Mouse (Mus musculus): ENCODE results near the gene Agps. TPM values are rescaled to one million over a fixed set of nuclear protein-coding genes. Genes with fewer than 3 reads are reported as not detected.
A peak's percentile ranks its signal among the peaks of the same experiment; 100 is the strongest.
"Not testable (repeated sequence)": the region's sequence is repeated elsewhere in the genome, so short reads cannot be mapped to it uniquely, and the experiment has no call there.

Gene Agps
- polyA plus RNA-seq, 2 experiments from 2014 or later: 19.7 to 23.0 TPM

DNA sequence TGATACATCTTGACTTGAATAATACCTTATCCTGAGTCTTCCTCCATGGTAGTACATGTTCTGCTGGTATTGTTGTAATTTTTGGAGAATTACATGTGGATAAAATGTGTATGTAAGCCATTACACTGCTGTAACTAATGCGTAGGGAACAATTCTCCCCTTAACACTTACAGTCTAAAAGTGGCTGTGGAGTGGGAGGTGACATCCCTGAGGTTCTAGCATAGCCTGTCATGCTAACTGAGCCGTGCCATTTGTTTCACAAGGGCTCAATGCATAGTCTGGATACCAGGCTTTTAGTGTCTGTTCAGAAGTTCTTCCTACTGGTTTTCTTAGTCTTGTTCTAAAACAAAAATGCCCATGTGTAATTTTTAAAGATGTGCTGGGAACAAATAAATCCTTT, 99.0 kb downstream of the Agps start:
- ATAC-seq: no peak

DNA sequence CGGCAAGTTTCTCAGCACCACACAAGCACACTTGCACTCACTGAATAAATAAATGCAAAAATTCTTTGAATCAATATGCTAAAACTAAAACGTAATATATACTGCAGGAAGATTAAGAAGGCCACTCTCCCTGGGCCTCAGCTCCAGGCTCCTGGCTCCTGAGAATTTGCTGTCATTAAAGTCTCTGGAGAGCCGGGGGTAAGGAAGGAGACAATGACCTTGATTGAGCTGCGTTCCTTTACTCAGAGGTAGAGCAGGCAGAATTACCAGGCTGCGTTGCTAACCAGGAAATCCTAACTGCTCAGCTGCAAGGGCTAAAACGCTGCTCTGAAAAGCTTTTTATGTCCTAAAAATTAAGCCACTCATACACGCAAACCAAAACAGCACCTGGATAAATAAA, 101.6 kb downstream of the Agps start:
- ATAC-seq: no peak

DNA sequence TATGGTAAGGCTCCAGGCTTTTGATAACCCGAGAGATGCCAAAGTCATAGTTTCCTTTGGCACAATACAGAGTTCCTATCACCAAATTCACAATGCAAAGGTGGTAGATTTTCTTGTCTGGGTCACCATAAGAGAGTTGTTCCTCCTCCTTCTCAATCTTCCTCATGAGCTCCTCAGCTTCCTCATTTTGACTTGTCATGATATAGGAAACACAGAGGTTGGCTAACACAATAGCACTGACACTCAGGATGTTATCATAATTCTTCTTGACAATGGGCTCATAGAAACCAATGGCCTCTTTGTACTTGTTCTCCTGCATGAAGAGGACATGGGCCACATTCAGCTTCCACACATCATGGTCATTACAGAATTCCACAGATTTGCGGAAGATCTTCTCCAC, 104.7 kb downstream of the Agps start:
- ATAC-seq: not testable (repeated sequence)

DNA sequence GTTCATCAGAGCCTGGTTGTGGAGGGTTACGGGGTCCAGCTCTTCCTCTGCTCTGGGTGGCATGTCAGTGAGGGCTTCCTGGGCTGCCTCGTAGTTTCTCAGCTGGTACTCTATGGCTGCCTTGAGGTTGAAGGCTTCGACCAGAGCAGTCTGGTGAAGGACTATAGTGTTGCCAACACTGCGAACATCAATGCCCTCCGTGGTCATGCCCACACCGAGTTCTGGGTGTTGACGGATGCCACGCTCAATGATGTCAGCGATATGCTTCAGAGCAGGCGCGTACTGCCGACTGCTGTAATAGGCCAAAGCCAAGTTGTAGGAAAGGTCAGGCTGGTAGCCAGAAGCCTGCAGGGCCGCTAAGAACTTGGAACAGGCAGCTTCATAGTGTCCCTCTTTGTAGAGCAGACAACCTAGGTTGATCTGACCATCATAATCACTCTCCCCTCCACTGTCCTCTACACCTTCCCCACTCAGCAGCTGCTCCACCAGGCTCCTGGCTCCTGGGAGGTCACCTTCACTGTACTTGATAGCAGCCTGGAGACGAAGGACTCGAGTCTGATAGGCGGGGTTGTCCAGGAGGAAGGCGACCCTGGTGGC, 105.6 kb downstream of the Agps start:
- not testable (repeated sequence) for ATAC-seq

DNA sequence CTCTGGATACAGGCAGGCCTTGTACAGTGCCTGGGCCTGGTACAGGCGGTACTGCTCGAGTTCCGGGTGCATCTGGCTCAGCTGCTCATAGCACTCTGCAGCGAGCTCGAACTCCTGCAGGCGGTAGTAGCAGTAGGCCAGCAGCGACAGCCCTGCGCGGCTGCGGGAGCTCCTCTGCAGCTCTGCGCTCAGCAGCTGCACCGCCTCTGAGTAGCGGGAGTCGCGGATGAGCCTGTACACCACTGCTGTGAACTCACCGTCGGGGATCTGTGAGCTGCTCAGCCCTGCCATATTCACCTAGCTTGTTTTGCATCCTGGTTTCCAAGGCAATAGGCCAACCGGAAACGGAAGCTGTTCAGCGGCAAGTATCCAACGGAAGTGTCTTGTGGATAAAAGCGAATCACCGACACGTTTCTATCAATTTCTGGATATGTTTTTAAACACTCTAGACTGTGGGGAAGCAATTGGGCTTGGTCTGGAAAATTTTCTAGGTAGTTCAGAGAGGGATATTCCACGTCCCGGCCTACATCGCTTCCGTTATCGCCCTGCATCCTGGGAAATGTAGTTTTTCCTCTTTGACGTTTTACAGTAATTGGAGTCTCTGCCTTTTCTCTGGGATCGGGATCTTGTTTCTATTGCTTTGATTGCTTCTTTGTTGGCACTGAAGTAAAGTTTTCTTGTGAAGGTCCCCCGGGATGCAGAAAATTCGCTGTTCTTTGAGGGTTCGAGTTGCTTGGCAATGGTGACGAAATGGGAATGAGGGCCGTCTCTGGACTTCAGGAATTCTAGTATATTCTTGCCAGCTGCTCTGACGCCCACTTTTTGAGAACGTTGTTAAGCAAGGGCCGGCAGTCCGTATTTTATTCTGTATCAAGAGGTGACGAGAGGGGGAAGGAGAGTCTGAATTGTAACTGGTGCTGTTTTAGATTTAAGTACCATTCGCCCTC, 106.4 kb downstream of the Agps start, which contains the start of gene Ttc30b:
Ttc30b (minus strand) TSS at position 469 of the 947 bp plus-strand sequence.
- peak; percentile 99 for ATAC-seq

DNA sequence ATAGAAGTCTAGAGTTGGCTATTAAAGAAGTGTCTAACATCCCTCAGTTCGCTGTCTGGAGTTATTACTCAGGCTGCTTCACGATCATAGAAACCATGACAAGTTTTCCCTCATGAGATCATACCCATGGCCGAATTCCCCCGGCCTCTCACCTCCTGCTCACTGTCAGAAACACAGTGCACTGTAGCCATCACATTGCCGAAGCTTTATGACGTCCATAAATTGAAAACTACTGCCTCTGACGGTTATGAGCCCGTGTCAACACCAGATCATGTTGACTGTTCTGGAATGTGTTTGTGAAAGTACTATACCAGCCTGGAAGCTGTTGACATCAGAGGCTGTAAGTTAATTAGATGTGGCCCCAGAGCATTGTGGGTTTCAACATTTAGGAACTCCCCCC, 118.7 kb downstream of the Agps start:
- no peak for ATAC-seq

DNA sequence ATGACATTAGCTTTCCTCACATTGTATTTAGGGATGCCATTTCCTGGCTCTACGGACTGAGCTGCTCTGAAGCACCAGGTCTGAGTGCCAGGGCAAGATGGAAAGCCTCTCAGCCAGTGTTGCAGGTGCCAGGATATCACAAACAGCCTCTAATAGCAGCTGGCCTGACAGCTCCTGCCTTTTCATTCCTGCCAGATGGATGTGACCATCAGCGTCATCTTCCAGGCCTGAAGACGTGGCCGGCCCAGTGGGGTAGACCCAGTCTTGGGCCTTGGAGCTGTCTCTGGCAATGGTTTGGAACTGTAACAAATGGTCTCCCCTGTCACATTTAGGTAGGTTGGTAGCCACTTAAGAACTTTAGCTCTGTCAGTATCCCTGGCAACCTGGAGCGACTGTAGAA, 121.3 kb downstream of the Agps start:
- no peak for ATAC-seq

DNA sequence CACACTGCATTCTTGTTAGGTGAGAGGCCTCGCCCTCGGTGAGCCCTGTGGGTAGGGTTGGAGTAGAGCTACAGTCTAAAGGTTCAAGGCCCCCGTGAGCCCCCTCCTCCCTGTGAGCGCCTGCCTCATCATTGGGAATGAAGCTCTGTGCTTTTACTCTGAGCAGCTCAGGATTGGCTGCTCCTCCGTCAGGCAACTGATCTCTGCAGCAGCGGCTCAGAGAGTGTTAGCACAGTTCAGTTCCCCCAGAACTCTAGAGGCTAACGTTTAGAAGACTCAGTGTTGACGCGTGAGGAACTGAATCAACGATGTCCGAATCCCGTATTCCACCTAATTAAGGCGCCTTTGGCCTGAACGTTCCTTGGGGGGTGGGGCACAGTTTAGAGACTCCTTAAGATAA, 123.7 kb downstream of the Agps start:
- ATAC-seq: no peak

DNA sequence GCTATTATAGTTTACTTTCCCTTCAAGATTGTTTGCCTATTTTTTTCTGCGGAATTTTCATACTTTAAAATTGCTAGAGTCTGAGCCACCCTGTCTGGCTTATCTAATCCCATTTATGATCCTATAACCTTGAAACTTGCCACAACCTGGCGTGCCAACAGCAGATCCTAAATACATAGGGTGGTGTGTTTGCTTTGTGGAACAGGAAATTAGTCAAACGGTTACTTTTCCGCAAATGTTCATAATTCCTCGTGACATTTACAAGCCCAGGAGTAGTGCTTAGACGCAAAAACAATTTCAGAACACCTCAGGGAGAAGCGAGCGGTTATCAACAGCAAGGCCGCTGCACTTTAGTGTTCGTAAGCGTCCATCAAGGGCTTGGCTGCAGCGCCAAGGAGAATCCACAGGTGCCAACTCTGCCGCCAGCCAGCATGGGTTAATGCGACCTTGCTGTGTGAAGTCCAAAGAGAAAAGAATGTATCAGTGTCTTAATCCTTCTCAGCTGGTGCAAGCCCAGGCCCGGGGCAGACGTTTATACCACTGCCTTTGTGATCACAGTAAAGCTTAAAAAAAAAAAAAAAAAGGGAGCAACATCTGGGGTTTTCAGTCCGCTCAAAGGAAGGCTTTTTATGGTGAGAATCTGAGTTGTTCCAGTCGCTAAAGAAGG, 127.3 kb downstream of the Agps start:
- no peak for ATAC-seq

DNA sequence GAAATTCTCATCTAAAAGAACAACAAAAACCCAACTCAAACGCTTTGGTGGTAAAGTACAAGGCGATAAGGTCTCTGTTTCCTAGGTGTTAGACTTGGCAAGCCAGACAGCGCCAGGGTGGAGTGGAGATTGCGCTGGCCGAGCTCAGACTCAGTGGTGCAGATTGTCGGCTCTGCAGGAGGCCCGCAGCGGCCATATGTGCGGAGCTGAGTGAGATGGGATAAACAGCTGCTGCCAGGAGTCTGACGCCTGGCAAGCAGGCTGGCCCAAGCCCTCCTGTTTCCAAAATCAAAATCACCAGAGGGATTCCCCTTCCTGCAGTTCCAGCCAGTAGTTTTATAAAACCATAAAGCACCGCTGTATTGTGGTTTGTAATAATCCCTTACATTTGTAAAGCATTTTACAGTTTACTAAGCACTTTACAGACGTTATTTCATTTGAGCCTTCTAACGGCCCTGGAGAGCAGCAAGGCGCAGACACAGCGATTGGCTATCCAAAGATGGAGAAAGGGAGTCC, 127.9 kb downstream of the Agps start:
- no peak for ATAC-seq

DNA sequence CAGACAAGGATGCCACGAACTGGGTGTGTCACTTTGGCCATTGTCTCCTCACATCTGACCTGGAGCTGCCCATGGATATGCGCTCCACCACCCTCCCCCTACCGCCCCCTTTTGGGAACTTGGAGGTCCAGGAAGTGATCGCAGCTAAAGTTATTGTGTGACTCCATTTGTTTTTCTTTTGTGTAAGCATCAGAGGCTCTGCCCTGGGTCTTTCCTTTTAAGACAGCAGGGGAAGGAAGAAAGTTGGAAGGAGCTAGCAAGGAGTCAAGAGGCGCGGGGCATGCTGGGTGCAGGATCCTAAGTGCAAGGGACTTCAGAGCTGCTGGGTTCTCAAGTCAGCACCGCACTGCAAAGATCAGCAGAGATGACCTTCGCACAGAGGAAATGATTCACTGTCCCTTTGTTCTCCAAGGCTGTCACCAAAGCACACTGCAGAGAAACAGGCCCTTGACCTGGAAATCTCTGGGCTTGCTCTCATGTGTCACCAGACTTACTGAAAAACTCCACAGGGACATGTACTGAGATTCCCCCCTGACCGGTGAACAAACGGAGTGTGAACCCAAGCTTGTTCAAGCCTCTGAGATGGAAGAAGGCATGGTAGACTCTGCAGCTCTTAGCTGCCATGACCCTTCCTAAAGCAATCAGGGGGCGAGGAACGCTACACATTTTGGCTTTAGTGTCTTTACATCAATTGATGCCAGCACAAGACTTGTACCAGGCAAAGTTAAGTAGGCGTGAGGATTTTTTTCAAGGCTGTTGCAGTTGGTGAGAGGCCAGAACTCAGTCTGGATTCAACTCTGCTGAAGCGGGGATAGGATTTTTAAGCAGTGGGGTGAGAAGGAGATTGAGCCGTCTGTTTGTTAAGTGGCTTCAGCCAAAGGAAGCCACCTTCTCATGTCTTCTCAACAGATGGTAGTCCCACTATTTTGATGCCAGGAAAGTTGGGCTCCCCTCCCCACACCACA, 128.7 kb downstream of the Agps start:
- ATAC-seq: no peak

DNA sequence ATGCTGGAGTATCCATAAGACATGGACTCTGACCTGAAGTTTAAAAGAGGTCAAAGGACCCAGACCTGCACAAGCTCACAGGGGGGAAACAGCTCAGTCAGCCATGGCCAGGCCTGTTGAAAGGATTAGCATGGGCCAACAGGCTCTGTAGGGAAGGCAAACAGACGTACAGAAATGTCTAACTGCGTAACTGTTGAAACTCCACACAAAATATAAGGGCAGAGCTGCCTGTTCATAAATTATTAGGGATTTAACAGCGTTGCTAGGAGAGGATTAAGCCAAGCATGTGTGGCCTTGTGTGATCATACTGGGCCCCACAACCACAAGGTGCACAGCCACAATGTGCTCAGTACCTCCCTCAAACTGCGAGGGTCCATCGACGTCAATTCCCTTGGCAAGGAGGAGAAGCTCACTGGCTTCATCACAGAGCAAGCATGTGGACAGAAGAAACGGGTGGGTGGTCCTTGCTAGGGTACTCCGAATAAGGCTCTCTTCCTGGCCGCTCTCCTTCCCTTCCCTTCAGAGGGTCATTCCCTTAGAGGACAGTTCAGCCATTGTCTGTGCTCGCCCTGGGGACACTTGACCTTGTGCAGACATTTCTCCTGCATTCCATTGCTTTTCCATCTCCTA, 131.3 kb downstream of the Agps start:
- ATAC-seq: no peak

DNA sequence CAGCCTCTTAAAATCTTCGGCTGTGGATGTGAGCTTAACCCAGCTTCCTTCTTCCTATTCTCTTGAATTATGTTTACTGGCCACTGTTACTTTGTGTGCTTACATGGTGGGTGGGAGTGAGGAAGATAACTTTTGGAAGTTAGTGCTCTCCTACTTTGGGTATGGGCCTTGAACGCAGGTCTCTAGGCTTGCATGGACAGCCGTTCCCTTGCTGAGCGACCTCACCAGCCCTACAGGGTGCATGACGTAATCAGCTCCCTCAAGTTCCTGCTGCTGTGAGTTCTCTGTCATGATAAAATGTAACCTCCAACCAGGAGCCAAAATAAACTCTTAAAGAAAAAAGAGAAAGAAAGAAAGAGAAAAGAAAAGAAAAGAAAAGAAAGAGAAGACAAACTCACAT, 132.1 kb downstream of the Agps start:
- no peak for ATAC-seq

DNA sequence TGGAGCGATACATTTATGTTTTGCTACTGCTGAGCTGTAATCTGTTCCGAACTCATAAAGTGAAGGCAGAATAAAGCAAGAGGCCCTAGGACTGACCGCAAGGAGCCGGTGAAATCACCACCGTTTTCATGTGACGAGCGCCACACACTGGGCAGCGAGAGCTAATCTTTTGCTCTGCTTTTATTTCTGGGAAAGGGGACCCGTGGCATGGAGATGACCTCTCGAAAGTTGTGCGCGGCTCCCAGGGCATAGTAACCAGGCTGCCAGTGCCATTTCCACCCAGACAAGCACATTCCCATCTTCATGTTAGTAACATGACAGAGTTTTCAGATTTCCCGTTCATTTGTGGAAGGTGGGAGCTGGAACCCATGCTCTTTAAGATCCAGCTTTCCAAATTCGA, 132.5 kb downstream of the Agps start:
- ATAC-seq: peak; percentile 57

DNA sequence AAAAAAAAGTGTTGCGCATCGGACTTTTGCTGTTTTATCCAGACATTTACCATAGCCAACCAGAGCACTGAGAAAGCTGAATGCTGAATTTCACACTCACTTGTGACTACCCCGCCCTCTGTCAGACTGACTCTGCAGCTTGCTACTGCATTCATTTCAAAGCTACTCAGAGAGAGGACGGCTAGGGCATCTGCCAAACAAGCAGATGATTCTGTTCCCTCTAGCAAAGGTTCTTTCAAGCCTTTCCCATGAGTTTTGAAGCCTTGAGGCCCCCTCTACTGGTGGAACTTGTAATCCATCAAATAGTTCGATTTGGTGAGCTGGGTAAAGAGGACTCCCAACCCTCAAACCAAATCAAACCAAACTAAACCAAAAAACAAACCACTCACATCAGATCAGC, 133.0 kb downstream of the Agps start:
- peak; percentile 92 for ATAC-seq

DNA sequence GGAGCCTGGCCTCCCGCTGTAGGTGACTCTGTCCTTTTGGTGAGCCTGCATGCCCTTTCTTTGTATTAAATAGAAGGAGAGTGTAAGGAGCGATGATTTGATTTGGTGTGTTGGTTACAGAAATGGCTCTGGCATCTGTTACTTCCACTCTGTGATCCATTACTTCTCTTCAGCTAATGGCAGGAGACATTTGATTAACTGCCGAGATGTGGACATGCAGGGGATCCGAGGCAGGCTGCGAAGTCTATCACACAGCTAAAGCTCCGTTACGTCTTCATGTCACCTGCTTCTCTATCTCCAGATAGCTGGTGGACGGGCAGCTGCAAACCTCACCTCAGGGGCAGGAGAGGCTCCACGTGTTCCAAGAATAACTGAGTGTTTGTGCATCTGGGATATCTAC, 142.2 kb downstream of the Agps start:
- no peak for ATAC-seq

DNA sequence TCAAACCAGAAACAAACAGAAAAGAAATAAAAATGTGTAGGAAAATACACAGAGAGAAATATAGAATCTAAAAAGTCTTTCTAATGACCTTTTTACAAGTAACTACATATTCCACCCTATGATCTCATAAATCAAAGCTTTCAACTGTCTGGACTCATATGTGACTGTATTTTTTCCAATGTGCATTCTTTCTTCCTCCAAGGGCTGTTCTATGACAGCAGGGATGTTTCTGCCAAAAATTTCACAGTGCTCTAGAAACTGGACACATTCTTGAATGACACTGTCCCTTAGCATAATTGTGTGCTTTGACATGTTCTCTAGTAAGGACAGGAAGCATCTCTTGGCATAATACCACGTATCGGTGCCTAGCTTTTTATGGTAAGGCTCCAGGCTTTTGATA, 144.1 kb downstream of the Agps start:
- ATAC-seq: not testable (repeated sequence)

DNA sequence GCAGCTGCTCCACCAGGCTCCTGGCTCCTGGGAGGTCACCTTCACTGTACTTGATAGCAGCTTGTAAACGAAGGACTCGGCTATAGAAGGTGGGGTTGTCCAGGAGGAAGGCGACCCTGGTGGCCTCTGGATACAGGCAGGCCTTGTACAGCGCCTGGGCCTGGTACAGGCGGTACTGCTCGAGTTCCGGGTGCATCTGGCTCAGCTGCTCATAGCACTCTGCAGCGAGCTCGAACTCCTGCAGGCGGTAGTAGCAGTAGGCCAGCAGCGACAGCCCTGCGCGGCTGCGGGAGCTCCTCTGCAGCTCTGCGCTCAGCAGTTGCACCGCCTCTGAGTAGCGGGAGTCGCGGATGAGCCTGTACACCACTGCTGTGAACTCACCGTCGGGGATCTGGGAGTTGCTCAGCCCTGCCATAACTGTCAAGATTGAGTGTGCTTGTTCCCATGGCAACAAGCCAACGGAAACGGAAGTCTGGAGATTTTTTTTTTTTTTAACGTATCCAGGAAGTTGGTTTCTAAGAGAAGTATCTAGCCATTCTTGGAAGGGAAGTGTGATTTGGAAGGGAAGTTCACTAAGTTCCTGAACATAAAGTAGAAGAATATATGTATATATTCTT, 145.9 kb downstream of the Agps start, which contains the start of gene Ttc30a2:
Ttc30a2 (minus strand) TSS at position 419 of the 617 bp plus-strand sequence.
- ATAC-seq: not testable (repeated sequence)

Measured in CD4-positive, CD25-positive, alpha-beta regulatory T cell, adult 4 months (primary cell).